Mouse (Mus musculus) midbrain, embryonic 16.5 days (tissue): ENCODE measurements around the gene Ydjc. TPM values are rescaled to one million over a fixed set of nuclear protein-coding genes. Genes with fewer than 3 reads are reported as not detected.

Experiments
- ATAC-seq: fragments of 200-750 bp; cut with Nextera tagmentation; 2 replicates; pipeline ENCODE4 v1.8.0; 2017; ENCODE audit warnings: moderate TSS enrichment
- H3K27ac ChIP-seq: fragments of 300-500 bp; sonication (generic); 2 replicates; pipeline ENCODE4 v1.5.1; 2014; ENCODE audit warnings: mild to moderate bottlenecking, low read length, mixed read lengths
- H3K27me3 ChIP-seq: fragments of 300-500 bp; sonication (generic); 2 replicates; pipeline ENCODE4 v1.6.1; 2014; ENCODE audit warnings: low read depth, low read length, mixed read lengths; ENCODE audit not compliant: control insufficient read depth, insufficient read depth
- H3K36me3 ChIP-seq: fragments of 300-500 bp; sonication (generic); 2 replicates; pipeline ENCODE4 v1.6.1; 2014; ENCODE audit warnings: mild to moderate bottlenecking, low read length, moderate library complexity, mixed read lengths; ENCODE audit not compliant: control insufficient read depth, insufficient read depth
- H3K4me1 ChIP-seq: fragments of 300-500 bp; sonication (generic); 2 replicates; pipeline ENCODE4 v1.6.1; 2014; ENCODE audit warnings: mild to moderate bottlenecking, low read length, mixed read lengths; ENCODE audit not compliant: control insufficient read depth, insufficient read depth
- H3K4me2 ChIP-seq: fragments of 300-500 bp; sonication (generic); 2 replicates; pipeline ENCODE4 v1.6.1; 2014; ENCODE audit warnings: mild to moderate bottlenecking, low read length, mixed read lengths
- H3K4me3 ChIP-seq: fragments of 300-500 bp; sonication (generic); 2 replicates; pipeline ENCODE4 v1.5.1; 2014; ENCODE audit warnings: low read depth, mild to moderate bottlenecking, low read length, moderate library complexity, mixed read lengths
- H3K9ac ChIP-seq: fragments of 300-500 bp; sonication (generic); 2 replicates; pipeline ENCODE4 v1.6.1; 2014; ENCODE audit warnings: low read depth, low read length, mixed read lengths
- H3K9me3 ChIP-seq: fragments of 300-500 bp; sonication (generic); replicated peaks from 2 replicates; pipeline ENCODE4 v1.6.1; 2014; ENCODE audit warnings: mild to moderate bottlenecking, low read length, mixed read lengths; ENCODE audit not compliant: control insufficient read depth, poor library complexity, severe bottlenecking
- WGBS: fragments of 180-500 bp; shearing (Covaris S2); extraction: QIAGEN DNeasy Blood & Tissue Kit; methylation state at CpG from one replicate; pipeline ENCODE4 v1.1.7; 2014; 5-methylcytosine and 5-hydroxymethylcytosine counted together
- polyA plus RNA-seq: library from polyadenylated mRNA; unstranded; fragments of >200 nt; fragmentation: Nextera tagmentation; extraction: Ambion mirVana; gene quantifications from 2 replicates; pipeline ENCODE4 v1.2.1, GENCODE M21; 2015

Gene Ydjc
- polyA plus RNA-seq = 42.0 and 51.3 TPM in 2 replicates

DNA sequence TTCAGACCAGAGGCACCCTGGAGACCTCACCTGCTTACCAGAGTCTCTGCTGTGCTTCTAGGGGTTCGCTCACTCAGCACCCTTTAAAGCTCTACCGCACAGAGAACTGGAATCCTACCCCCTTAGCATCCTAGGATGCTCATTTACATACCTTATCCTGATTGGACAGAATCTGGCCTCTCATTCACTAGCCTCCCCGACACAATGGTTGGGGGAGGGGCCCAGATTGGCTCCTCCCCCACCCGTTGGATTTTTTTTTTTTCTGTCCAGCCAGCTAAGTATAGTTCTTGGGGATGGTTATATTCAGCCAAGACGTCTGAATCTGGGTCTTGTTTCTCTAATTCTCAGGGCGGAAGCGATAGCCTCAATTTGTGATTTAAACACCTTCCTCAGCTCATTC, at the start of gene Ydjc:
Gene Ydjc (plus strand): TSS at position 283 of the 400 bp plus-strand sequence.
- Histone ChIP-seq H3K4me3 (no peak within 1 kb of the TSS), H3K4me2 (no peak within 1 kb of the TSS), H3K9ac (no peak within 1 kb of the TSS), H3K36me3 (no peaks in the 10 kb centered on the region), H3K27ac (no peak within 1 kb of the TSS), H3K9me3 (no peaks in the 10 kb centered on the region), H3K4me1 (peaks cover 13% of the 10 kb centered on the region), H3K27me3 (no peaks in the 10 kb centered on the region)
- WGBS = 17% methylated on average over 7 of the region's 7 CpGs
- no peak for ATAC-seq

DNA sequence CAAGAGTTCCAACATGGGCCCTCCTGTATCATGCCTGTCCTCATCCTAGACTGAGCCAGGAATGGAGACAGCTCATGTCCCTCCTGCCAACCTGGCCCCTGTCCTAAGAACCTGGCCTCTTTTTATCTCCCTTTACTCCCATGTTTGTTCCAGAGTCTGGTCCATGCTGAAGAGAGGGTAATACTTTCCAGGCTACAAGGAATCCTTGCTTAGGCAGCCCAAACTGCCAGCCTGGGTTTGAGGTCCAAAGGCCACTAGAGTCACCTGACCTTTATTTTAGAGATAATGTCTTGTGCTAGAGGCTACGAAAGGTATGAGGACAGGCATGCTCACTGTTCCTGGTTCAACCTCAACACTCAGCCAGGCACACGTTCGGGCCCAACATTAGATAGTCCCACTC, 47.5 kb upstream of the Ydjc start:
- Histone ChIP-seq H3K36me3 (peaks cover 40% of the 10 kb centered on the region), H3K9me3 (no peaks in the 10 kb centered on the region), H3K4me2 (no peak overlapping the region), H3K4me1 (no peaks in the 10 kb centered on the region), H3K9ac (no peak overlapping the region), H3K4me3 (no peak overlapping the region), H3K27ac (no peak overlapping the region), H3K27me3 (no peaks in the 10 kb centered on the region)
- 94% methylated on average over 3 of the region's 3 CpGs for WGBS
- no peak for ATAC-seq

DNA sequence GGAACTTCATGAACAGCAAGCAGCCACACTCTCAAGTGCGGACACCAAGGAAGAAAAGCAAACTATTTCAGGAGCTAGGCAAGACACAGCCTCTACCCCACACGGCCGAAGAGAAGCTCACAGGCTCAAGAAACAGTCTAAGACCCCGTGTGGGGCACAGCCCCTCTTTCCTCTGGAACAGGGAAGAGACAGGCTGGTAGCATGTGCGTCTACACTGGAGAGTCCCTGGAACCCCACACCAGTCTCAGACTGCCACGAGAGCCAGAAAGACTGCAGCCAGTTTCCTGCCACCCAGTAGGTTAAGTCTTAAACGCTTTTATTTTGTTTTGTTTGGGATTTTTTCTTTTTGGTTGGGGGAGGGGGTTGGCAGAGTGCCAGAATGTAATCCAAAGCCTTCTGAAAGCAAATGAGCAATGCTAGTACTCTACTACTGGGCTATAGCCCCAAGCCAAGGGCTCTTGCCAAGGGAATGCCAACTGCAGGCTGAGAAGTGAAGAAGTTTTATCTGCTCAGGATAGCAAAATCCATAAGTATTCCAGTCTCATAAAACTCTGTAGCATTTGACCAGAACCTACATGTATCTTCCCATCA, 41.7 kb upstream of the Ydjc start:
- no peaks in the 10 kb centered on the region for H3K27me3 ChIP-seq
- 62% methylated on average over 7 of the region's 7 CpGs for WGBS

DNA sequence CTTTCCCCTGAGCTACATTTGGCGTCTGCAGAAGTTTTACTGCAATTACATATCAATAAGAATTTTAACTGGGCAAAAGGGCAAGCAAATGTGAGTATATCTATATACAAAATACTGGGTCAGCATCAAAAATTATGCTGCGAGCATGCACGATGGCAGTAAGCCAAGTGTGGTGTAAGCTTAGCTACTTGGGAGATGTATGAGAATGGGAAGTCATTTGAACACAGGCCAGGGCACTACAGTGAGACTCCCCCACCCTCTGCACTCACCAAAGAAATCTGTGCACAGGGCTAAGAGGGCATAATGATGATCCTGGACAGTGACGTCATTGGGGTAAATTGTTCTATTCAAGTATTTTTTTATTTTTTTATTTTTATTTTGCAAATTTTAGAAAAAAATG, 39.8 kb upstream of the Ydjc start:
- Histone ChIP-seq H3K9ac (no peak overlapping the region), H3K27me3 (no peaks in the 10 kb centered on the region), H3K4me1 (peaks cover 4% of the 10 kb centered on the region), H3K9me3 (no peaks in the 10 kb centered on the region), H3K36me3 (peaks cover 22% of the 10 kb centered on the region), H3K4me2 (no peak overlapping the region), H3K27ac (no peak overlapping the region), H3K4me3 (no peak overlapping the region)
- 83% methylated on average over 4 of the region's 4 CpGs for WGBS
- no peak for ATAC-seq

More for the DNA sequence above, 41.7 kb upstream of the Ydjc start:
- no peak overlapping the region for H3K4me2 ChIP-seq
- peaks cover 29% of the 10 kb centered on the region for H3K36me3 ChIP-seq
- no peaks in the 10 kb centered on the region for H3K9me3 ChIP-seq
- no peak overlapping the region for H3K4me3 ChIP-seq
- no peak overlapping the region for H3K27ac ChIP-seq
- no peak overlapping the region for H3K9ac ChIP-seq
- no peak for ATAC-seq
- no peaks in the 10 kb centered on the region; the same call in 1 of the 2 replicates for H3K4me1 ChIP-seq

DNA sequence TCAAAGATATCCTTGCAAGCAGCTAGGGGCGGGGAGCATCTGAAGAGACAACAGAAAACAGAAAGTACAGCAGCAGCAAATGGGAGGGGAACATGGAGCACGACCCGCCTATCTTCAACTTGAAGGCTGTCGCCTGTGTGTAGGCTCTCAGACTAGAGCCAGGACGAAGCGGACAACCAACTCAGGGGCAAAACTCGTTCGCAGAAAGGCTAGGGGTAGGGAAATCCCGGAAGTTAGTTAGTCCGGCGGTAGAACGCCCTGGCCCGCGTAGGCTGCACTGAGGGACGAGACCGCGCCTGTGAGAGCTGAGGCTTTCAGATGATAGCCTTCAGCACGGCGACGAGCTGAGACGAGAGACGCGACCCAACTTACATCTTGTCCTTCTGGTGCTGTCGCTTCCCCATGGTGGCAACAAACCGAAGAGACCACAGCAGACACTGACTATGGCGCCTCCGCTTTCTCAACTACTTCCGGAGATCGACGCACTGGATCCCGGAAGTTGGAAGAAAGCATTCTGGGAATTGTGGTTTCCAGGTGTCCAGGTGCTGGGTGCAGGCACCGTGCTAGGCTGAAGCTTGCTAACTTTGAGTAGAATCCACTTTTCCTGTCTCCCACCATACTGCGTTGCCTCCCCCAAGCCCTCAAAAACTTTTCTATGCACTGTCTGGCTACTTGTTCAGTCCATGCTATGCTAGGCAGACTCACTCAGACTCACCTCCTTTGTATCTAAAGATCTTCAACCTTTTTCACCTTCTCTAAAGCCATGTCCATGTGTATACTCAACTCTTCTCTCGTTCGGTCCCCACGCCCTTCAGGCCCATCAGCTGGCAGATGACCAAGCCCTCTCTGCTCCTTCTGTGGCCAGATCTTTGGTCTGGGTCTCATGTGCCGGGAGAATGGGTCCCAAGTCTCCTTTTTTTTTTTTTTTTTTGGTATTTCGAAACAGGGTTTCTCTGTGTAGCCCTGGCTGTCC, 33.4 kb upstream of the Ydjc start, which contains the start of gene Ppil2:
Gene Ppil2 (minus strand): TSS at position 487 of the 973 bp plus-strand sequence.
- Histone ChIP-seq H3K4me2 (peak within 1 kb of the TSS; percentile 71), H3K27ac (peak within 1 kb of the TSS; percentile 63), H3K4me3 (peak within 1 kb of the TSS; percentile 81), H3K9me3 (no peaks in the 10 kb centered on the region), H3K36me3 (peaks cover 8% of the 10 kb centered on the region; the same call in 1 of the 2 replicates), H3K4me1 (peaks cover 13% of the 10 kb centered on the region), H3K27me3 (no peaks in the 10 kb centered on the region), H3K9ac (peak within 1 kb of the TSS; percentile 77)
- 7% methylated on average over 37 of the region's 38 CpGs for WGBS
- peak; percentile 92 for ATAC-seq

DNA sequence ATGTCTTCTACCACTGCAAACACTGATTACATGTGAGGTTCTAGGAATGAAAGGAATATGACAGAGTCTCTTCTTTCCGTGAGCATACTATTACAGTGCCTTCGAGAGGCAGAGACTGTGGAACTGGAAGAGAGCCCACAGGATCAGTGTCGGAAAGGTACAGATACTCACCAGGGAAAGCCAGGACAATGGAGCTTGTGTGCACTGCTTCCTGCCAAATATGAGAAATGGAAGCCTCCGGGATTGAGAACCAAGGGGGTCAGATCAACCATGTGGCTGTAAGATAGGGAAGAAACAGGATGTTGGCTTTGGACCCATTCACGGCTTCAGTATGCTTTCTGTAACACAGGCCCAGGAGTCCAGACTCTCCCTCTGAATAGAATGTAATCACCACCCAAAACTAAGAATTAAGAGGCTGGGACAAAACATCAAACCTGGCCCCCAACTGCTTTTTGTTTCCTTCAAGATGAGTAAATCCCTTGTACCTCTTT, 27.1 kb upstream of the Ydjc start:
- no peak overlapping the region for H3K27ac ChIP-seq
- no peaks in the 10 kb centered on the region for H3K27me3 ChIP-seq
- H3K9ac ChIP-seq = no peak overlapping the region
- ATAC-seq = no peak
- H3K36me3 ChIP-seq = no peaks in the 10 kb centered on the region
- WGBS = 88% methylated on average over 5 of the region's 5 CpGs
- no peaks in the 10 kb centered on the region for H3K9me3 ChIP-seq
- H3K4me1 ChIP-seq = no peaks in the 10 kb centered on the region
- no peak overlapping the region for H3K4me3 ChIP-seq
- H3K4me2 ChIP-seq = no peak overlapping the region

DNA sequence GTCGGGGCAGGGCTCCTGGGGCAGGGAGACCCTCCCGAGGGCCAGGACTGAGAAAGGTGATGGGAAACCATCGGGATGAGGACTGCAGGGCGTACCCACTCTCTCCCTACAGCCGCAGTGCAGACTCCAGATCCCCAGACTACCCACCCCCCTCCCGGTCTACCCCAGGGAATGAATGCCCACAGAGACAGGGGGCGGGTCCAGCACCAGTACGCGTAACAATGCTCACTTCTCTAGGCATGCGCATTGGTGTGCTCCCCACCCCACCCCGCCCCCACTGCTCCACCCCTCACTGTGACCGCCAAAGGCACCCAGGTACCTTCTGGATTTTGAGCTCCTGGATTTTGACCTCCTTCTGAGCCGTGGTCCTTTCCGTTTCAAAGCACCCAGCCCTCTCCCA, 22.9 kb upstream of the Ydjc start:
- no peaks in the 10 kb centered on the region for H3K9me3 ChIP-seq
- H3K27ac ChIP-seq = no peak overlapping the region
- ATAC-seq = peak; percentile 30; the same call in 1 of the 2 replicates
- no peaks in the 10 kb centered on the region for H3K27me3 ChIP-seq
- H3K9ac ChIP-seq = no peak overlapping the region
- peaks cover 15% of the 10 kb centered on the region for H3K4me1 ChIP-seq
- H3K4me3 ChIP-seq = no peak overlapping the region
- no peaks in the 10 kb centered on the region for H3K36me3 ChIP-seq
- peak overlapping the region; percentile 31 for H3K4me2 ChIP-seq
- WGBS = 36% methylated on average over 14 of the region's 14 CpGs

DNA sequence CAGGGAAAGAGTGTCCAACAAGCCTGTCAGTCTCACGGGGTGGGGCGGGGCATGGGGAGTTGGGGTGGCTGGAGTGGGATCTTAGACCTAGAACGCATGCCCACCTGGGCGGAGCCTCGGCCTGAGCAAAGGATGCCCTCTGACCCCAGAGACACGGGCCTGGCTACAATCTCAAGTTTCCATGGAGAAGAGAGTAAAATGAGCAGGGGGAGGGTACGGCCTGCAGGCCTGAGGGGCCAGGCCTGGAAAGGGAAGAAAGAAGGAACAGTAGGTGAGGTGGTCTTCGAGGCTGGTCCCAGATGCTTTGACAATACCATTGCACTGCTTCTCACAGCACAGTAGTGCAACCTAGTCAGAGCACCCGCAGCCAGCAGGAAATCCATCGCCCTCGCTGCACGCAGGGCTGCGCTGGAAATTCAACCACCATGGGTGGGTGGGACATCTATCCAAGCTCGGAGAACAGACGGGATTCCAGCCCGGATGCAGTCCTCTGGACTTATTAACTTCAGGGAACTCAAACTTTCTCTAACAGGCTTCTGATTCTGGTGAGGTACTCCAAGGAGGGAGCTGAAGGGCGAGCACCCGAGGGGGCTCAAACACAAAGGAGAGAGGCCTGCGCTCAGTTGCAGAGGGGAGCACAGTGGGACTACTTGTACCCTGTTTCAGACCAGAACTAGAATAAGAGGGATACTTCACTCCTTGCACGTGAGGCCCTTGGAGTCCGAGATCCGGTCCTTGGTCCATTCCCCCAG, 20.1 kb upstream of the Ydjc start:
- WGBS = under 1% methylated on average over 22 of the region's 22 CpGs
- peak; percentile 28; the same call in 1 of the 2 replicates for ATAC-seq
- no peak overlapping the region for H3K27ac ChIP-seq
- peak overlapping the region; percentile 93 for H3K4me2 ChIP-seq
- H3K27me3 ChIP-seq = no peaks in the 10 kb centered on the region
- H3K9ac ChIP-seq = peak overlapping the region; percentile 62
- no peaks in the 10 kb centered on the region for H3K36me3 ChIP-seq
- peak overlapping the region; percentile 46 for H3K4me3 ChIP-seq
- H3K9me3 ChIP-seq = no peaks in the 10 kb centered on the region
- H3K4me1 ChIP-seq = peaks cover 15% of the 10 kb centered on the region
